Mouse (Mus musculus) cerebellum, postnatal 36 days (tissue): ENCODE data around the gene Vwa8.

ENCODE experiments used
- DNase-seq, 2 experiments: peaks; one replicate each; pipeline ENCODE4 v3.0.0; 2021 to 2022; ENCODE audit warnings: mixed read lengths in 2 of 2

Gene Vwa8

GRCm38 (mm10) chr14:79235157-79235556 is 386.3 kb downstream of the Vwa8 start:
- no peak for DNase-seq

- no peak for DNase-seq
These were observed 387.4 kb downstream of the Vwa8 start for GRCm38 (mm10) chr14:79236261-79236660.

- no peak for DNase-seq
These were observed 390.6 kb downstream of the Vwa8 start for GRCm38 (mm10) chr14:79239402-79239801.

- DNase-seq = no peak
These were observed 392.3 kb downstream of the Vwa8 start for GRCm38 (mm10) chr14:79241057-79241570.

GRCm38 (mm10) chr14:79241656-79242385 is 393.0 kb downstream of the Vwa8 start:
- DNase-seq = no peak

GRCm38 (mm10) chr14:79242386-79242720 is 393.5 kb downstream of the Vwa8 start:
- no peak for DNase-seq

GRCm38 (mm10) chr14:79243038-79243883 is 394.4 kb downstream of the Vwa8 start:
- no peak for DNase-seq

- peak; percentile 10 to 18 for DNase-seq
These were observed 395.7 kb downstream of the Vwa8 start for GRCm38 (mm10) chr14:79244571-79244970.

- no peak for DNase-seq
These were observed 403.0 kb downstream of the Vwa8 start for GRCm38 (mm10) chr14:79251727-79252285.
